Mouse (Mus musculus): ENCODE measurements at regions not wholly inside any gene's neighbourhood (a gene's known extent, or its start where the extent isn't known, plus 50 kb on each side); places are given as distances from the start of the nearest gene placed in this dataset.

DNA sequence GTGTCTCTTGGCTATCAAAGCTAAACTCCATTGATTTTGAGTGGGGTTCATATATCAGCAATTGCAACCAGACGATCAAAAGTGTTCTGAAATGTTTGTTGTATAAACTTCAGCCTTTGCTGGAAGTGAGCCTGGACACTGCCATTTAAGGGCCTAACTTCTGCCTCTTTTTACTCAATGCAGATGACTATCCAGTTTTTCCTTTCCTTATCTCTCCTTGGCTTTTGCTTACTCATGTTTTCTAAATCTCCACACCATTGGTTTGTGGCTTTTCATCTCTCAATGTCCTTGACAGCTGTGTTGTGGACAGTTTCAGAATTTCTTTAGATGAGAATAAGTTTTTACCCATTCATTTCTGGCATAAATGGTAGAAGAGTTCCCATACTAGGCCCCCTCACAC is 74.3 kb upstream of the Pbx1 start:
- no peak for DNase-seq (ENCODE audit: low read depth)

DNA sequence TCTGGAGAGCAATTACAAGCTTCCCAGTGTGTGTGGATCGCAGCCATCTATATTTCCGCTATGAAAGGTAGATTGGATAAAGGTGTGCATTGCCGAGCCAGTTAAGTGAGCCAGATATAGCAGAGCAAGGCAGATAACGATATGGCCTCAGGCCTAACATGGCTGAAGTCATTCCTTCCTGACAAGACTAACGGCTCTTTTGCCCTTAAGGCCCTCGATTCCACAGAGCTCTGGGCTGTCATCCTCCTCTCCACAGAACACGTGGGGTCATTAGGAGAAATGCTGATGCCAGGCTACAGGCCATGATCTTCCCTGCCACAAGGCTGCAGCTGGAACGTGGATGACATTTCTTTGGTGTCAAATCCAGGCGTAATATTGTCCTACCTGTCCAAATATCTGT is 72.7 kb upstream of the Pbx1 start:
- no peak for DNase-seq (ENCODE audit: low read depth)

- peak; percentile 76 for DNase-seq (ENCODE audit: low read depth)
Observed at GRCm38 (mm10) chr1:168502266-168502665, 70.2 kb upstream of the Pbx1 start.

DNA sequence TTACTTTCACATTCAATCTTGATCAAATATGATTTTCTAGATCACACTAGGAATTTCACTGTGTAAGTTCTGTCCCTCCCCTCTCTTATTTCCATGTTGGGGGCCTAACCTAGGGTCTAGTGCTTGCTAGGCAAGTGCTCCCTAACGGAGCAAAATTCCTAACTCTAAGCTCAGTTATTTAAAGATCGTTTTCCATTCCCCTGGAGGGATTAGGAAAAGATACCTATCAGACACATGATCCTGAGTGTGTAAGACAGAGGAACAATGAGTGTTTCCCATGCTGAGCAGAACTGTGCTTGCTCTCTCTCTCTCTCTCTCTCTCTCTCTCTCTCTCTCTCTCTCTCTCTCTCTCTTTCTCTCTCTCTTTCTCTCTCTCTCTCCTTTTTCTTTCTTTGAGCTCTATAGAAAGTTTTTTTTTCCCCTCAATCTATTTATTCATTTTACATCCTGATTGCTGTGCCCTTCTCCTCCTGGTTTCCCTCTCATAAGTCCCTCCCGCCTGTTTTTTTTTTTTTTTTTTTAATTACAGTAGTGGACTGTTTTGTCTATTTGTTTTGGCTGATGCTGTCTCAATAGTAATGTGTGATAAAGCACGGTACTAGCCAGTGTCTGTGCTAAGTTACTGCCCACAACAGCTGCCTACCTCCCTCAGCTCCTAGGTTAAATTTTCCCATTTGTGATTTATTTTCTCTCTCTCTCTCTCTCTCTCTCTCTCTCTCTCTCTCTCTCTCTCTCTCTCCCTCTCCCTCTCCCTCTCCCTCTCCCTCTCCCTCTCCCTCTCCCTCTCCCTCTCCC is 69.5 kb upstream of the Pbx1 start:
- no peak for DNase-seq (ENCODE audit: low read depth)

GRCm38 (mm10) chr1:168497801-168498200 is 65.7 kb upstream of the Pbx1 start:
- DNase-seq (ENCODE audit: low read depth), result no peak

DNA sequence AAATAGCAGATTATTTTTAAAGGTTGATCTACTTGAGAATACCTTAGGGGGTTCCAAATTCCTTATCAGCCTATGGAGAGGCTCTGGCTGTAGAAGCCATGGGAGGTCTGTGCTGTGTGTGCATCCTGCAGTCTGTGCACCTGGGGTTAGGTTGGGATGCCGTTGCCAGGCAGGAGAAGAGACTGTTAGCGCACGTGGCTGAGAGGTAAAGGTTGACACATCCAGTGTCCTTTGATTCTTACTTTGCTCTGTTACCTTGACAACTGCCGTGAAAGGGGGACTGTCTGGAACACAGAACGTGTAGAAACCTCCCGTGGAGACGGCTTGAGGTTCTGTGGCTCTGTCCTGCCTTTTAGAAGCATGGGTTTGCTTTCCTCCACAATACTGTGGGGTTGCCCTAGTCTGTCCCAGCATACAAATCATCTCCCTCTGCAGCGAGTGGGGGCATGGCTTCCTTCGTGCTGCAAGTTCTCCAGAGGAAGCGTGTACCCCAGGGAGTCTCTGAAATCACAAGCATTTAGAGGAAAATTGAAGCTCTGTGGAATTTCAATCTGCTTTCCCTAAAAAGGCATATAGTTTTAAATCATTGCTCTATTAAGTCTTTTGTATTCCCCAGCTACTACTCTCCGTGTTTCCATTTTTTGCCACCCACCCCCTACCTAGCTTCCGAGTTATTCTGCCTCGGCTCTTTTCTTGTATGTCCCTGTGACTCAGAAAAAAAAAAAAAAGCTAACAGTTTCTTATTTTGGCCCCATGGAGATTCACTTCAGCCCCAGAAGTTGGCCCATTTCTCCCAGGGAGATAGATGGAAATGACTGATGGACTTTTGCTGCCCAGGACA is 63.8 kb upstream of the Pbx1 start:
- no peak for DNase-seq (ENCODE audit: low read depth)

GRCm38 (mm10) chr1:168487492-168487891 is 55.4 kb upstream of the Pbx1 start:
- DNase-seq (ENCODE audit: low read depth), result no peak

GRCm38 (mm10) chr1:168483651-168484050 is 51.6 kb upstream of the Pbx1 start:
- DNase-seq (ENCODE audit: low read depth), result no peak

All from gonadal fat pad, adult 2 months (tissue).